Mouse (Mus musculus): Measurements from ENCODE around the gene Gm47283. TPM values are rescaled to one million over a fixed set of nuclear protein-coding genes. Genes with fewer than 3 reads are reported as not detected.
"Not testable (repeated sequence)": the region's sequence is repeated elsewhere in the genome, so short reads cannot be mapped to it uniquely, and the experiment has no call there.

Gene Gm47283
- polyA plus RNA-seq, 1 experiment: not detected

DNA sequence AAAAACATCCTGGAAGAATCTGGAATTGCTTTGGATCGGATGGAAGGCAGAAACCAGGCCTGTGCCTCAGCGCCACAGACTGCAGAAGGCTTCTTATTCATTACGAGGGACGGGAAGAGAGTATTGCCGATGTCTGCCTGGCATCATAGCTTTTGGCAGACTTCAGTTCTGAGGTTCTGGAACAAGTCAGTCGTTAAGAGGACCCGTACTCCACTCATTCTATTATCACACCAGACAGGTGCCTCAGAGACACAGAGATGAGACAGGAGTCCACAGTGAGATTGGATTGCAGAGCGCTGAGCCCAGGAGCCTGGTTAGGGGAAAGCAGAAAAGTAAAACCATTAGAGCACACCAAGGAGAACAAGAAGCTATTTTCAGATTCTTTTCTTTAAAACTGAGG lies 29.8 kb upstream of the Gm47283 start, which contains the start of gene Gm21860:
TSS of gene Gm21860 (minus strand) at position 101 of the 400 bp plus-strand sequence.
- not testable (repeated sequence) for H3K27ac ChIP-seq (ENCODE audit: insufficient read depth, low read length); H3K9me3 ChIP-seq (replicated peaks; ENCODE audit: control insufficient read depth, insufficient read depth, low read length, poor library complexity, severe bottlenecking); H3K27me3 ChIP-seq (ENCODE audit: control insufficient read depth, insufficient read depth, low read length, poor library complexity, severe bottlenecking); H3K9ac ChIP-seq (ENCODE audit: low read depth, poor library complexity, severe bottlenecking); H3K4me3 ChIP-seq (ENCODE audit: low read depth, low read length); H3K4me1 ChIP-seq (ENCODE audit: control insufficient read depth, insufficient read depth, low read length); H3K36me3 ChIP-seq (ENCODE audit: control insufficient read depth, insufficient read depth, low read length, poor library complexity, severe bottlenecking)

DNA sequence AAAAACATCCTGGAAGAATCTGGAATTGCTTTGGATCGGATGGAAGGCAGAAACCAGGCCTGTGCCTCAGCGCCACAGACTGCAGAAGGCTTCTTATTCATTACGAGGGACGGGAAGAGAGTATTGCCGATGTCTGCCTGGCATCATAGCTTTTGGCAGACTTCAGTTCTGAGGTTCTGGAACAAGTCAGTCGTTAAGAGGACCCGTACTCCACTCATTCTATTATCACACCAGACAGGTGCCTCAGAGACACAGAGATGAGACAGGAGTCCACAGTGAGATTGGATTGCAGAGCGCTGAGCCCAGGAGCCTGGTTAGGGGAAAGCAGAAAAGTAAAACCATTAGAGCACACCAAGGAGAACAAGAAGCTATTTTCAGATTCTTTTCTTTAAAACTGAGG lies 54.5 kb downstream of the Gm47283 start, which contains the start of gene Gm21748:
TSS of gene Gm21748 (minus strand) at position 101 of the 400 bp plus-strand sequence.
- not testable (repeated sequence) for H3K4me1 ChIP-seq (ENCODE audit: control insufficient read depth, insufficient read depth, low read length); H3K36me3 ChIP-seq (ENCODE audit: control insufficient read depth, insufficient read depth, low read length, poor library complexity, severe bottlenecking); H3K9me3 ChIP-seq (replicated peaks; ENCODE audit: control insufficient read depth, insufficient read depth, low read length, poor library complexity, severe bottlenecking); H3K27ac ChIP-seq (ENCODE audit: insufficient read depth, low read length); H3K4me3 ChIP-seq (ENCODE audit: low read depth, low read length); H3K9ac ChIP-seq (ENCODE audit: low read depth, poor library complexity, severe bottlenecking); H3K27me3 ChIP-seq (ENCODE audit: control insufficient read depth, insufficient read depth, low read length, poor library complexity, severe bottlenecking)

Other genes with a start within 250 kb of the Gm47283 start
- gene Gm21860, start 29.9 kb upstream of the Gm47283 start, polyA plus RNA-seq (2011; ENCODE audit: insufficient read depth, insufficient read length, low read depth, missing spikeins): not detected in 2 replicates
- gene Gm21748, start 54.4 kb downstream of the Gm47283 start, polyA plus RNA-seq (2011; ENCODE audit: insufficient read depth, insufficient read length, low read depth, missing spikeins): not detected in 2 replicates

Measured in ES-Bruce4 (cell line).